Mouse (Mus musculus): ENCODE measurements around the gene Rpl37. TPM values are rescaled to one million over a fixed set of nuclear protein-coding genes. Genes with fewer than 3 reads are reported as not detected.
"Not testable (repeated sequence)": the region's sequence is repeated elsewhere in the genome, so short reads cannot be mapped to it uniquely, and the experiment has no call there.

Rpl37 gene
- polyA plus RNA-seq, 1 experiment from 2014 or later, result 463 TPM

DNA sequence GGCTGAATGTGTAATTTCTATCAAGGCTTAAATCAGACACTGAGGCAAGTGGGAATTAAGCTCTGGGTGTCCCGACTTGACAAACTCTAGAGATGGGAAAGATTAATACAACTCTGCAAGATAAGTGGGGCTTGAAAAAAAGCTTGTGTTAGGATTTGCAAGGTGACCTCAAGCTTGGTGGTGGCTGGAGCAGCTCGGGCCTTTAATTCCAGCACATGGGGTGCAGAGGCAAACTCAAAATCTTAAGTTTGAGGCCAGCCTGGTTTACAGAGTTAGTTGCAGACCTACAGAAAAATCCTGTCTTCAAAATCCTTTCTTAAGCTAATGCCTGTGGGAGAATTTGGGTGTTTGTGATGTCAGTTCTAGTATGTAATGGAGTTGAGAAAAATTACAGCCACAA lies 2.7 kb downstream of the Rpl37 start:
- no peak overlapping the region for H3K4me2 ChIP-seq (replicated peaks)
- H3K36me3 ChIP-seq (replicated peaks; ENCODE audit: control insufficient read depth, insufficient read depth), result peaks cover 68% of the 10 kb centered on the region
- WGBS, result 88% methylated on average over 2 of the region's 2 CpGs
- ATAC-seq (ENCODE audit: low FRiP score), result no peak
- H3K27ac ChIP-seq, result no peak overlapping the region
- H3K4me3 ChIP-seq (replicated peaks; ENCODE audit: low read length), result no peak overlapping the region
- no peak overlapping the region for H3K9ac ChIP-seq
- no peak for DNase-seq (ENCODE audit: low spot score)
- H3K4me1 ChIP-seq (replicated peaks; ENCODE audit: control insufficient read depth, insufficient read depth, low read length), result peaks cover 20% of the 10 kb centered on the region
- H3K9me3 ChIP-seq (ENCODE audit: control insufficient read depth, low read length), result no peaks in the 10 kb centered on the region
- H3K27me3 ChIP-seq (ENCODE audit: control insufficient read depth, insufficient read depth, low read length), result no peaks in the 10 kb centered on the region

DNA sequence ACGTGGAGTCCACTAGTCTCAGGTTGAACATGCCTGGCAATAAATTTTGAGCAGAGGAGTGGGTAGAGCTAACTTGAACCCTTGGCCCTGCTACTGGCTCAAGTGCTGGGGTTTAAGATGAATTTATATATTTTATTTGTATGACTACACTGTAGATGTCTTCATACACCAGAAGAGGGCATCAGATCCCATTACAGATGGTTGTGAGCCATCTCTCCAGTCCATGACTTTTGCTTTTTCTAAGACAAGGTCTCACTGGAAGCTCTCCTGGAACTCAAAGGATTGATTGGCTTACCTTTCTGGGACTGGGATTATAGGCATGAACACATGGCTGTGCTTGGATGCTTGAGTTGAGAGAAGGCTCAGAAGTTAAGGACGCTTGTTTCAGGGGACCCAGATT lies 3.3 kb downstream of the Rpl37 start:
- Histone ChIP-seq H3K4me2 (replicated peaks) (no peak overlapping the region), H3K4me3 (replicated peaks; ENCODE audit: low read length) (no peak overlapping the region), H3K36me3 (replicated peaks; ENCODE audit: control insufficient read depth, insufficient read depth) (peaks cover 73% of the 10 kb centered on the region), H3K27ac (no peak overlapping the region), H3K9me3 (ENCODE audit: control insufficient read depth, low read length) (no peaks in the 10 kb centered on the region), H3K27me3 (ENCODE audit: control insufficient read depth, insufficient read depth, low read length) (no peaks in the 10 kb centered on the region), H3K9ac (no peak overlapping the region), H3K4me1 (replicated peaks; ENCODE audit: control insufficient read depth, insufficient read depth, low read length) (peaks cover 20% of the 10 kb centered on the region)
- ATAC-seq (ENCODE audit: low FRiP score), result no peak
- WGBS, result 94% methylated on average over 2 of the region's 2 CpGs
- no peak for DNase-seq (ENCODE audit: low spot score)

DNA sequence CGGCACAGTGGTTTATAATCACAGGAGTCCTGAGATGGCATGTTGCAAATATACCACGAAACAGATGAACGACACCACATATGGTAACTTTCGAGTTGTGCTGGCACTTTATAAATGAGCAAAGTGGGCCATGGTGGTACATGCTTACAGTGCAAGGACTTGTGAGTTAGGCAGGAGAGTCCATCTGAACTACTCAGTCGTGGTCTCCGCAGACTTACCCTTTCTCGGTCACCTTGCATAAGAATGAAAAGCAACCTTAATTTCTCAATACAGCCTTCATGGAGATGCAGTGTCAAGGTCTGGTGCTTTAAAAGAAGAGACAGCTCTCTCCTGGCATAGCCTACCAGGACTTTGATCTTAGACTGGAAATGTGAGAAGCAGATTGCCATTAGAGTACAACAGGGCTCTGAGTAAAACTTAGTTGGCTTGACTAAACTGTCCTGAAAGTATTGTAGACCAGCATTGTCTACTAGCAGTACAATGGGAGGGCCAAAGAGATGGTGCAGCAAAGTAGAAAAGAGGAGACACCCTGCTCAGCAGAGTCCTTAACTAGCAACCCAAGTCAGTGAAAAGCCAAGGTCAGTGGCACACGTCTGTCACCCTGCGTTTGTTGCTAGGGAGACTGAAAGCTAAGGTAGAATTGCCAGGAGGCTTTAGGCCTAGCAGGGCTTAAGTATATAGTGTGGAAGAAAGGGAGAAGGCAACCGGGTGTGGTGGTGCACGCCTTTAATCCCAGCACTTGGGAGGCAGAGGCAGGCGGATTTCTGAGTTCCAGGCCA lies 5.3 kb downstream of the Rpl37 start:
- Histone ChIP-seq H3K9me3 (ENCODE audit: control insufficient read depth, low read length) (no peaks in the 10 kb centered on the region), H3K4me3 (replicated peaks; ENCODE audit: low read length) (no peak overlapping the region), H3K27me3 (ENCODE audit: control insufficient read depth, insufficient read depth, low read length) (no peaks in the 10 kb centered on the region), H3K4me1 (replicated peaks; ENCODE audit: control insufficient read depth, insufficient read depth, low read length) (peaks cover 11% of the 10 kb centered on the region), H3K36me3 (replicated peaks; ENCODE audit: control insufficient read depth, insufficient read depth) (peaks cover 75% of the 10 kb centered on the region), H3K9ac (no peak overlapping the region), H3K27ac (no peak overlapping the region), H3K4me2 (replicated peaks) (no peak overlapping the region)
- ATAC-seq (ENCODE audit: low FRiP score) (no peak), DNase-seq (ENCODE audit: low spot score) (no peak)
- WGBS, result 91% methylated on average over 12 of the region's 12 CpGs

DNA sequence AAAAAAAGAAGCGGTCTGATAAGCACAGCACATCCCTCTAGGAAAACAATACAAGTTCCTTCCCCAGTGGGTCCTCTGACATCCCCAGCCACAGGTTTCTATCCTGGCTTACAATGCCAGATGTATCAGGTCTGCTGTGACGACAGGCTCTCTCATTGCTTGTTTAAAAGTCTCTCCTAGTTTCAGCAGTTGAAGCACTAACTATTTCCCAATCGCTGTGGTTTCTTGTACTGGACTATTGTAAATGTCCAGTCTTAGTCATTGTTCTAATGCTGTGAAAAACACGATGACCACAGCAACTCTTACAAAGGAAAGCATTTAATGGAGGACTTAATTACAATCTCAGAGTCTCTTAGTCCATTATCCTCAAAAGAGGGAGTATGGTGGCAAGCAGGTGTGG lies 10.0 kb downstream of the Rpl37 start:
- no peak overlapping the region for H3K27ac ChIP-seq
- H3K4me2 ChIP-seq (replicated peaks), result no peak overlapping the region
- ATAC-seq (ENCODE audit: low FRiP score), result no peak
- H3K36me3 ChIP-seq (replicated peaks; ENCODE audit: control insufficient read depth, insufficient read depth), result peaks cover 32% of the 10 kb centered on the region
- no peaks in the 10 kb centered on the region for H3K9me3 ChIP-seq (ENCODE audit: control insufficient read depth, low read length)
- H3K27me3 ChIP-seq (ENCODE audit: control insufficient read depth, insufficient read depth, low read length), result no peaks in the 10 kb centered on the region
- no peak overlapping the region for H3K9ac ChIP-seq
- H3K4me3 ChIP-seq (replicated peaks; ENCODE audit: low read length), result no peak overlapping the region
- 79% methylated on average over 4 of the region's 4 CpGs for WGBS
- no peak for DNase-seq (ENCODE audit: low spot score)
- no peaks in the 10 kb centered on the region for H3K4me1 ChIP-seq (replicated peaks; ENCODE audit: control insufficient read depth, insufficient read depth, low read length)

DNA sequence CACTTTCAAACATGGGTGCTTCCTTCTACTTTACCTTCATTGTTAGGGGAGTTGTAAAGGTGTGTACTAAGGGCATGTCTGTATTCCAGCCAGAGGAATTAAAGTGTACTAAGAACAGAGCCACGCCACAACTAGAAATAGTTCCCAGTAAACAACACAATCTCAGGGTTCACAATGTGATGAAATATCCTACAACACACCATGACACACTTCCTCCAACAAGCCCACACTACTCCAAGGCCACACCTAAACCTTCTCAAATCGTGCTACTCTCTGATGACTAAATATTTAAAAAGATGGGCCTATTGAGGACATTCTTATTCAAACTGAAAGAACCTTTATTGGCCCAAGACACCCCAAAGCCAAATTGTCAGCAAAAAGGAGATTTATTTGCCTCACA lies 11.0 kb downstream of the Rpl37 start:
- Histone ChIP-seq H3K4me1 (replicated peaks; ENCODE audit: control insufficient read depth, insufficient read depth, low read length) (no peaks in the 10 kb centered on the region), H3K4me2 (replicated peaks) (no peak overlapping the region), H3K4me3 (replicated peaks; ENCODE audit: low read length) (no peak overlapping the region), H3K27me3 (ENCODE audit: control insufficient read depth, insufficient read depth, low read length) (no peaks in the 10 kb centered on the region), H3K27ac (no peak overlapping the region), H3K9me3 (ENCODE audit: control insufficient read depth, low read length) (no peaks in the 10 kb centered on the region), H3K9ac (no peak overlapping the region), H3K36me3 (replicated peaks; ENCODE audit: control insufficient read depth, insufficient read depth) (peaks cover 23% of the 10 kb centered on the region)
- ATAC-seq (ENCODE audit: low FRiP score), result no peak
- DNase-seq (ENCODE audit: low spot score), result no peak
- 80% methylated on average over 2 of the region's 2 CpGs for WGBS

DNA sequence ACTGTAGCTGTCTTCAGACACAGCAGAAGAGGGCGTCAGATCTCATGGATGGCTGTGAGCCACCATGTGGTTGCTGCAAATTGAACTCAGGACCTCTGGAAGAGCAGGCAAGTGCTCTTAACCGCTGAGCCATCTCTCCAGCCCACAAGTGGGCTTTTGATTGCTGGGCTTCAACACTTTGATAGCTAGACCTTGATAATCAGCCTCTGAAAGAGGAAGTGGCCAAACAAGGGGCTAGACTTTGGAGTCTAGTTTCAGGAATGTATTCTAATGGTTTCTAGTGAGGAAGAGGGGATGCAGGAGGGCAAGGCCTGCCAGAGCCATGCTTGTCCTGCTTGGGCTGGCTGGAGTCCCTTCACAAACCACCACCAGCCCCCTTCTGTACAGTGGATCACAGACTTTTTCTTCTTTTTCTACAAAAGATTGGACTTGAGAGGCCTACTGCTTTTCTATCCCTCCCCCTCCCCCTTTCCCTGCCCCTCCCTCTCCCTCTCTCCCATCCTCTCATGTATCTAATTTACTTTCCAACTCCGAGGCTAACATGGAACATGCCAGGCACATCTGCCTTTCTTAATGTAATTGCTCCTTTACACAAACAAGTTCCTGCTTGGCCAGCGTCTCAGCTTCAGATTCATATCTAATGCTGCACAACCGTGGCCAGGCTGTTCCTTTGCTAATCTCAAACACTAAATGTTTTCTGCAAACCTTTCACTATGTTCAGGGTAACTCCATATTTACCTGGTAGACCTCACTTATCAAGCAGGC lies 11.9 kb downstream of the Rpl37 start:
- H3K36me3 ChIP-seq (replicated peaks; ENCODE audit: control insufficient read depth, insufficient read depth), result peaks cover 14% of the 10 kb centered on the region
- DNase-seq (ENCODE audit: low spot score) (no peak), ATAC-seq (ENCODE audit: low FRiP score) (no peak)
- no peak overlapping the region for H3K27ac ChIP-seq
- no peaks in the 10 kb centered on the region for H3K4me1 ChIP-seq (replicated peaks; ENCODE audit: control insufficient read depth, insufficient read depth, low read length)
- H3K4me3 ChIP-seq (replicated peaks; ENCODE audit: low read length), result no peak overlapping the region
- H3K9ac ChIP-seq, result no peak overlapping the region
- no peaks in the 10 kb centered on the region for H3K9me3 ChIP-seq (ENCODE audit: control insufficient read depth, low read length)
- no peak overlapping the region for H3K4me2 ChIP-seq (replicated peaks)
- no peaks in the 10 kb centered on the region for H3K27me3 ChIP-seq (ENCODE audit: control insufficient read depth, insufficient read depth, low read length)
- WGBS, result 85% methylated on average over 5 of the region's 5 CpGs

DNA sequence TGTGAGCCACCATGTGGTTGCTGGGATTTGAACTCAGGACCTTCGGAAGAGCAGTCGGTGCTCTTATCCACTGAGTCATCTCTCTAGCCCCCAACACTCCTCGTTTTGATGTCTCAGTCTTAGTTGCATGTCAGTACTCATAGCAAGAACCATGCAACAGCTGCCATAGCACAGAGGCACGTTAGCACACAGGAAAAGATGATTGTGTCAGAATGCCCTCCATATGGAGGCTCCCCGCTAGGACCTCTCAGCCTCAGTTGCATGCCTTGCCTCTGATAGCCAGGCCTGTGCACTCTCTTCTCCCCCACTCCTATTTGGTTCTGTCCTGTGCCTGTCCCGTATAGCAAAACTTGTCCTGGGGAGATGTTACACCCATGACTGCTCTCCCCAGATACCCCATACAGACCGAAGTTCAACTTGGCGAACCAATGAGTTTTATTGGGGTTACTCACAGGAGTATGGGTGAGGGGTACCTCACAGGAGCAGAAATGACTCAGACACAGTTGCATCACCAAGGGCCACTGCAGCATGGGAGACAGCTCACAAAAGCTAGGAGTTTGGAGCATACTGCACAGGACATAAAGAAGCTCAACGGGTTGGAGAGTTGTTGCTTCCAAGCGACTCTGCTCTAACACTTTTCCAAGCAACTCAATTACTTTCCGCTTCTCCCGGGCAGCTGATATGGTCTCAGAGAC lies 12.8 kb downstream of the Rpl37 start:
- Histone ChIP-seq H3K36me3 (replicated peaks; ENCODE audit: control insufficient read depth, insufficient read depth) (peaks cover 6% of the 10 kb centered on the region), H3K27me3 (ENCODE audit: control insufficient read depth, insufficient read depth, low read length) (no peaks in the 10 kb centered on the region), H3K9me3 (ENCODE audit: control insufficient read depth, low read length) (no peaks in the 10 kb centered on the region), H3K9ac (no peak overlapping the region), H3K4me2 (replicated peaks) (no peak overlapping the region), H3K27ac (no peak overlapping the region), H3K4me3 (replicated peaks; ENCODE audit: low read length) (no peak overlapping the region), H3K4me1 (replicated peaks; ENCODE audit: control insufficient read depth, insufficient read depth, low read length) (no peaks in the 10 kb centered on the region)
- ATAC-seq (ENCODE audit: low FRiP score), result 0 out of 2 replicates have a peak, but pooled peaks have one; percentile 33
- 93% methylated on average over 12 of the region's 12 CpGs for WGBS
- no peak for DNase-seq (ENCODE audit: low spot score)

DNA sequence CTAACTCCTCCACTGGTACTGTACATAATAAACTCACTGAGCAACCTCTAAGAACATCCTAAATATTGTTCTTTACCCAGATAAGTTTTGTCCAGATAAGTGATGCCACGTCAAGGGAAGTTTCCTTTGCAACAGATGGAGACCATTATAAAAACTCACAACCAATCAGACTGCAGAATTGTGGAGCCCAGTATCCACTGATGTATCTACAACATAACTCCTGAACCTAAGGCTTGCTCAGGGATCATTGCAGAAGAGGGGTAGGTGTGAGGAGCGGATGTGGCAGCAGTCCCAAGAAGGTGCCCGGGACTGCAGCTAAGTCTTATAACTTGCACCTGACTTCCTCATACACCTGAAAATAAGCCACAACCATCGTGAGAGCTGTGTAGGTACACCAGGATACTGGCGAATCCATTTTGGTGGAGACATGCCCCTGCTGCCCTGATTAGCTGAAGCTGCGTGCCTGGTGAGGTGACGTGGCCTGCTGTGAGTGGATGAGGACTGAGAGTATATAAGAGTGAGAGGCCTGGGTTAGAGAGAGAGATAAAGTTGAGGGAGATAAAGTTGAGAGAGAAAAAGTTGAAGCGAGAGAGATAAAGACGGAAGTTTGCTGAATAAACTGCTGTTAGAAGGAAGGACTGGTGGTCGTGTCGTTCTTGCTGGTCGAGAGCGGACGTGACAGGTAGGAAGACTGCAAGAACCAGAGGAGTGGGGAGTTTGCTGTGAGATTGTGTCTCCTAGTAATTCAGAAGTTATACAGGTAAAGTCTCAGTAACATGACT lies 14.6 kb downstream of the Rpl37 start:
- H3K4me3 ChIP-seq (replicated peaks; ENCODE audit: low read length); H3K4me2 ChIP-seq (replicated peaks); ATAC-seq (ENCODE audit: low FRiP score); H3K27me3 ChIP-seq (ENCODE audit: control insufficient read depth, insufficient read depth, low read length); H3K4me1 ChIP-seq (replicated peaks; ENCODE audit: control insufficient read depth, insufficient read depth, low read length); H3K36me3 ChIP-seq (replicated peaks; ENCODE audit: control insufficient read depth, insufficient read depth); DNase-seq (ENCODE audit: low spot score); H3K9ac ChIP-seq; H3K9me3 ChIP-seq (ENCODE audit: control insufficient read depth, low read length); H3K27ac ChIP-seq: not testable (repeated sequence)
- WGBS, result 91% methylated on average over 14 of the region's 14 CpGs

DNA sequence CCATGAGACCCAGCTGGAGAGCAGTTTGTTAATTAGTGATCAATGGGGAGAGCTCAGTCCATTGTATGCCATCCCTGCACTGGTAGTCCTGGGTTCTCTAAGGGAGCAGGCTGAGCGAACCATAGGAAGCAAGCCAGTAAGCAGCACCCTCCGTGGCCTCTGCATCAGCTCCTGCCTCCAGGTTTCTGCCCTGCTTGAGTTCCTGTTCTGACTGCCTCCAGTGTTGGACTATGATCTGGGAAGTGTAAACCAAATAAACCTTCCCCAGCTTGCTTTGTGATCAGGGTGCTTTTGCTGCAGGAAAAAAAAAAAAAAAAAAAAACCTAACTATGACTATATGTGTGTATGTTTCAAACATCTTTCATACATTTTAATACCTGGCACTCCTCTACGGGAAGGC lies 16.9 kb downstream of the Rpl37 start:
- Histone ChIP-seq H3K9ac (no peak overlapping the region), H3K27ac (no peak overlapping the region), H3K4me1 (replicated peaks; ENCODE audit: control insufficient read depth, insufficient read depth, low read length) (no peaks in the 10 kb centered on the region), H3K27me3 (ENCODE audit: control insufficient read depth, insufficient read depth, low read length) (no peaks in the 10 kb centered on the region), H3K9me3 (ENCODE audit: control insufficient read depth, low read length) (no peaks in the 10 kb centered on the region), H3K4me3 (replicated peaks; ENCODE audit: low read length) (no peak overlapping the region), H3K4me2 (replicated peaks) (no peak overlapping the region), H3K36me3 (replicated peaks; ENCODE audit: control insufficient read depth, insufficient read depth) (no peaks in the 10 kb centered on the region)
- ATAC-seq (ENCODE audit: low FRiP score), result no peak
- DNase-seq (ENCODE audit: low spot score), result no peak
- 61% methylated on average over 3 of the region's 3 CpGs for WGBS
